Mouse (Mus musculus): ENCODE results near the gene Nr6a1.

The Nr6a1 gene

DNA sequence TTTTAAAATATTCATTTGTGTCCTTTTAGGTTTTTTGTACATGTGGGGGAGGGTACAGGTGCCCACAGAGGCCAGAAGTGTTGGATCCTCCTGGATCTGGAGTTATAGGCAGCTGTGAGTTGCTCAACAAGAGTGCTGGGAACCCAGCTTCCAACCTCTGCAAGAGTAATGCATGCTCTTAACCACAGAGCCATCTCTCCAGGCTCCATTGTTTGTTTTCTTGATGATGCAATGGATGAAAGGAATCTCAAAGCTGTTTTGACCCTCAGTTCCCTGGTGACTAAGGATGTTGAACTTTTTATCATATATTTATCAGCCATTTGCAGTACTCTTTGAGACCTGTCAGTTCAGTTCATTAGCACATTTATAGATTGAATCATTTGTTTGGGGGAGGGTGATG is 248.5 kb downstream of the Nr6a1 start:
- DNase-seq (ENCODE audit: extremely low spot score, low spot score), result no peak

DNA sequence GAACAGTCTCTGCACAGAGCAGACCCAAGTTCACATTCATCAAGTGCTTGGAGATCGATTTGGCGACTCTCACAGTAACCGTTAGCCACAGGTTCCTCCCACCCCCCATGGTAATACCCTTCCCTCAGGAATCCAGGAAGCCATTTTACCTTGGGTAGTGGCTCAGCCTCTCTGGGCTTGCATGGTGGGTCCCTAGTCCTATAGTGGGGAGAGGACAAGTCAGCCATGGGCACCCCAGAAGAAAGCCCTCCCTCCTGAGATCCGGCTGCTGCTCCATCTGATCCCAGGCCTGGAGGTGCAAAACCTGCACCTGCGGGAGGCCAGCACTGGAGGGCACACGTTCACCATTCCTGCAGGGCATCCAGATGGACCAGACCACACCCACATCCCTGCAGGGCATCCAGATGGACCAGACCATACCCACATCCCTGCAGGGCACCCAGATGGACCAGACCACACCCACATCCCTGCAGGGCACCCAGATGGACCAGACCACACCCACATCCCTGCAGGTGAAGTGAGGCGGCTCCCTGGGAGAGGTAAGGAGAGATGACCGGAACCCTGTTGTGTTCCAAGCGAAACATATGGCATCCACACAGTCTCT is 252.0 kb downstream of the Nr6a1 start:
- DNase-seq (ENCODE audit: extremely low spot score, low spot score), result no peak
